Mouse (Mus musculus) left cerebral cortex, postnatal 4 days (tissue): Measurements from ENCODE around the gene Il1r1. TPM values are rescaled to one million over a fixed set of nuclear protein-coding genes. Genes with fewer than 3 reads are reported as not detected.
A peak's percentile ranks its signal among the peaks of the same experiment; 100 is the strongest.
"Not testable (repeated sequence)": the region's sequence is repeated elsewhere in the genome, so short reads cannot be mapped to it uniquely, and the experiment has no call there.

Experiments used
- DNase-seq: peaks from one replicate; pipeline ENCODE4 v3.0.0-alpha.2; 2022
- intact Hi-C: fragments of 180-260 bp; cut with DNase I; formaldehyde crosslinking; loops from one replicate; pipeline ENCODE4 v1.15.1; 2025
- total RNA-seq, 2 experiments: library from RNA; stranded (reverse); gene quantifications; 2 replicates each; pipeline ENCODE4 v1.2.3; 2021

Gene Il1r1
- total RNA-seq, 2 experiments from 2014 or later, result 1.2 to 1.4 TPM

DNA sequence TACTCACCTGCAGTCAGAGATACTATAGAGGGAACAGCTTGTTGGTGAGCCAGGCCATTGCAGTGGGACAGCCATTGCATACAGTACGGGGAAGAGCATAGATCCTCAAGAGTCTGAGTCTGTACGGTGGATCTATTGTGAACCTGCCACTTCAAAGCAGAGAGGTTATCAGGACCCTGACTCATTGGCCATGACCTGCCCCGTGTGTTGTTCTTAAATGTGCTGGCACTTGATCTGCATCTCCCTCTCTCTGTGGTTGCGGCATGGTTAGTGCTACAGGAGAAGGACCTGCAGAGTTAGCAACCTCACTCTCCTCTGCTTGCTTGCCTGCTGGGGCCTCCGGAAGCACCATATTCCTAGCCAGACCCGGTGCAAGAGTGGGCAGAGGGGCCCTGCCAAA is 43.7 kb downstream of the Il1r1 start:
- intact Hi-C loops, result no loop called here
- no peak for DNase-seq

DNA sequence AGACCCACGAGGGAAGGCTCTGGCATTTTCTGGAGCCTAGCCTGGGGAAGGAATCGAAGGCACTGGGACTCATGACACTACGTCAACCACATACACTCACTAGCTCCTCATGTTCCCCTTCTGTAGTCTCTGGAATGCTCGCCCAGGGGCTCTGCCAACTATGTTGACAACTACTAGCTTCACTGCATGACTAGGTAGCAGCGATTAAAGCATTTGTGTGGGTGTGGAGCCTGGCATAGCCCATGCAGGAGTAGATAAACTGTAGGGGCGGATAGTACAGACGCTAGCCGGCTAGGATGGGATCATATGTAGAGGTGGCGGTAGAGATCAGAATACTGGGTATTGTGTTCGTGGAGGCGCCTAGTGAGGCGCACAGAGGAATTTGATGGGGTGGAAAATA is 45.5 kb downstream of the Il1r1 start:
- intact Hi-C loops, result no loop called here

DNA sequence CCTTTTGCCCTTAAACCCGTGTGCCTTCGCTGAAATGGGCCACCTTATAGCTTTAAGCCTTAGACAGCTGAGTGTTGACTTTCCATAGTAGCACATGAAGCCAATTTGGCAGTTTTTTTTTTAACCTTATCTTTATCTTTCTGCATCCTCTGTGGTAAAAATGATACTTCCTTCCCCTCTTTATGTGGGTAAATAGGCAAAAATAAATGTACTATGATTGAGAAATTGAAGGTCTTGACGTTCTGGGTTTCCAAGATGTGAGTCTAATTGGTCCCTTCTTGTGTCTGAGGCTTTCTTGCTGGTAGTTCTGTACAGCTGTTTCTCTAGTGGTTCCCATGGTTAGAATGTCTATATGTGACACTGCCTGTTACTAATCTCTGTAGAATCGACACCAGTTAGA is 46.2 kb downstream of the Il1r1 start:
- DNase-seq, result no peak
- intact Hi-C loops, result no loop called here

More for the DNA sequence above, 45.5 kb downstream of the Il1r1 start:
- no peak for DNase-seq

DNA sequence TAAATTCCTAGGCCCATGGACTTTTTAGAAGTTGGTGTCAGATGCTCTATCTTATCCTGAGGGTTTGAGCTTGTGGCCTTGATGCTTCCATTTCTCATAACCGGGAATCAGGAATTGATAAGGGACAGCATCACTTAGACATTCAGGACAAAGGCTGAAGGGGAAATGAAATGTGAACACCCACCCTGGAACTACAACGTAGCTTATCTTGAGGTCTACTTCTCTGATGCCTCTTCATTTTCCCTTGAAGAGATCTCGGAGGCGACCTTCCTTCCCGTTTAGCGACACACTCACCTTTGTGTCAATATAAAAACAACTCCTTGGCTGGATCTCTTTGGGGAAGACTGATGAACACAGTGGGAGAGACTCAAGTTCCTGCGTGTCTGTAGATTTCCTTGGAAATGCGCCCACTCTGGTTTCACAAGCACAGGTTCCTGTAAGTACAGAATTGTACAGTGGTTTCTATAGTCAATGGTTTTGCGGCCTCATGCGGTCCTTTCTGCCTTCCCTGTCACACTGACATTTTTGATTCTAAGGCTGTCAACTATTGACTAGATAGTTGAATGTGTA is 46.7 kb downstream of the Il1r1 start:
- intact Hi-C loops, result no loop called here
- DNase-seq, result no peak

DNA sequence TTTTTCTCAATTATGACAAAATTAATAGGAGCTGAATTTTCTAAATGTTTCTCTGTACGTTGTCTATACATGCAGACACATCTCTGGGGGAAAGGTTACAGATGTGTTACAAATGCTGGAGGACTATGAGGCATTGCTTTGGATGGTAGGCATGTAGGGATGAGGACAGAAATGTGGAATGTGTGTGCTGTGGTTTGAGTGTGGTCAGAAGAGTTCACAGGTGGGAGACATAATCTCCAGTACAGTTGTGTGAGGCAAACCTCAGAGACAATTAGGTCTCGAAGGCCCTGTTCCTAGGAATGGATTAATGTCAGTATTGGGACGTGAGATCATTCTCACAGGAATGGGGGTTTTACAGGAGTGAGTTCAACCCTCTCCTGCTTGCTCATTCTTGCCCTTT is 47.3 kb downstream of the Il1r1 start:
- intact Hi-C loops, result no loop called here
- DNase-seq, result no peak

DNA sequence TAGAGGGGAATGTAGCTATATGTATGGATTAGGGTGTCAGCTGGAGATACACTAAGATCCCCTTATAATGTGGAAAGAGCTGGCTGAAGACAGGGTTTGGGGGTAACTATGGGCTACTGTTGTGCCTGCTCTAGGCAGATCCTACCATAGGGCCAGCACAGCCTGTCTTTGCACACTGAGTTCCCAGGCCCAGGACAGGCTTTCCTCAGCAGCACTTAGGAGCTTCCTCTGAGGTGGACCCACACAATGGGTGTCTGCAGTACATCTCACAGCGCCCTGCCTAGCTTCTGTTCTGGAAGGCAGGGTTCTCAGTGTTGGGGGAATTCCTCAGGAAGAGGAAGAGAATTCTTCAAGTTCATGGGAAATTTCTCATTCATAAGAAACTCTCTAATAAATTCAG is 48.6 kb downstream of the Il1r1 start:
- no peak for DNase-seq
- intact Hi-C loops, result no loop called here

DNA sequence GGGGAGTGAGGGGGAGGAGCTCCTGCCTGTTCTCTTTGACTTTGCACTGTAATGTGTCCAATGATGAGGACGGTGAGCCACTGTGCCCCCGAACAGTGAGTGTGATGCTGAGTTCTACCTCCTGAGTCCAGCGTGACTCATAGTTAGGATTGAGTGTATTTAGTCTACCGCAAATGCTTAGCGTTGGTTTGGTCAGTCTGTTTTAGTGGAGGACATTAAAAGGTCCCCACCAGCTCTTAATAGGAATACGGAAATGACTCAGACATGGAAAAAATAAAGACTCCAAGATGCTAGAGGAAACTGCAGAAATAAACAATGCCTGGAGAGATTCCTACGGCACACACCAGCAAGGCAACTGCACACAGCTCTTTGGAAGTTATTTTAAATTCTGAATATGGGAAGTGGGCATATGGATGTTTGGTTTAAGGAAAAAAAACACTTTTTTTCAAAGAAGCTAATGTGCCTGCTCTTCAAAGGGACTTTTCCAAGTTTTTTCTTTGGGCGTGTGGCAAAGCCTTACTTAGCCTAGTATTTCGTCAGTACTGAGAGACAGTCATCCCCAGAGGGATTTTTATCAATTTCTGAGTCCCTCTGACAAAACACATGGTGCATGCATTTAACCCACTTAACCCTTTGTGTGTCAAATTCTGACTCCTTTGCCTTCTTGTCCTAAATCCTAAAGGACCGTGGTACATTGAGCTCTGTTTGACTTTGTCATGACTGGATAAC is 50.6 kb downstream of the Il1r1 start:
- intact Hi-C loops, result no loop called here
- no peak for DNase-seq

DNA sequence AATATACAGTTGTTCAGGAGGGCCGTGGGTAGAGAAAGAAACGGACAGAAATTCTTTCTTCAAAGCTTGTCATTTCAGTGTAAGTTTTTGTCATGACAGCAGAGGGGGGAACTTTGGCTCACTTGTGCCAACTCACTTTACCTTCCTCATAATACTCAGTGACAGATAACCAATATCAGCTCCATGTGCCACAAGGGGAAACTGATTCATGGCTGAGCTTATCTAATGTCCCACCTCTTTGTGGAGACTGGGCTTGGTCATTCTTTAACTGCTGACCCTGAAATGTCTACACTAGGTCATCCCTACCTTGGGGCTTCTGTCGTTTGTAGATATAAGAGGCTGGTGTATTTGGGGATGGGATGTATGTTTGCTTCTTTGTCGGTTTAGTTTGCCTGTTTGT is 53.1 kb downstream of the Il1r1 start:
- DNase-seq, result no peak

DNA sequence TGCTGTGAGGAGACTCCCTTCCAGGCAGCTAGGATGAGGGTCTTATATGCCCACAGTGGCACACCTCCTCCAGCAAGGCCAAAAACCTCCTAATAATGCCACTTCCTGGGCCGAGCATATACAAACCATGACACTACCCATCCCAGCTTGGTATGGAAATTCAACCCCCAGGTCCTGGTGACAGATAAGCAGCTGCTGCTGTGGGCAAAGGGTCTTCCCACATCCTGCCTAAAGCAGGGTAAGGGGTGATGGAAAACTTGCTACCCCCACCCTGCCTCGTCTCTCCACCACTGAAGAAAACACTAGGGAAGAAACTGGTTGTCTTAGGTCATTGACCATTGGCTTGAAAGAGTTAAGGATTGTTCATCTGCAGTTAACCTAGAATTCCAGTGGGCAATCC is 53.8 kb downstream of the Il1r1 start:
- no peak for DNase-seq
- intact Hi-C loops, result no loop called here

More for the DNA sequence above, 53.1 kb downstream of the Il1r1 start:
- intact Hi-C loops, result no loop called here

DNA sequence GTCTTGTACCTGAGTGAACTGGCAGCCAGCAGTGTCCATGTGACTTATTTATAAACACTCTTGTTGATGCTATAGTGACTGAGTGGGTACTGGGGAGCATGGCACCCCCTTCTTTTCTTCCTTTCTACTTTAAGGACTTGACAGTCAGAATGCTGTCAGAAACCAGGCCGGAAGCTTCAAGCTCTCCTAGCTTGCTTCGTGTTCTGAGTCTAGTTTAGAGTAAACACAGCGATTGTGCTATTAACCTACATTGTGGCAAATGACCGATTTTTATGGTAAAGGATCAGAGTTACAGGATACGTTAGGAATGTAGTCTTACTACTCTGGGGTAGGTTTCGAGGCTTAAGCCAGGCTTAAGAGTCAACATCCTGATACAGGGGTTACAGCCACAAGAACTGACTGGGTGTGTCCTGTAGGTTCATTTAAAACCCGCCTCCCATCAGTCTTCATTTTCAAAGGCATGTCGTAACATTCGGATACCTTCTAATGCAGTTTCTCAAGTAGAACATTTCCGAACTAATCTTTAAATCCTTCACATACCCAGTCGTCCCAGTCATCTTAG is 54.4 kb downstream of the Il1r1 start:
- DNase-seq, result no peak
- intact Hi-C loops, result no loop called here

DNA sequence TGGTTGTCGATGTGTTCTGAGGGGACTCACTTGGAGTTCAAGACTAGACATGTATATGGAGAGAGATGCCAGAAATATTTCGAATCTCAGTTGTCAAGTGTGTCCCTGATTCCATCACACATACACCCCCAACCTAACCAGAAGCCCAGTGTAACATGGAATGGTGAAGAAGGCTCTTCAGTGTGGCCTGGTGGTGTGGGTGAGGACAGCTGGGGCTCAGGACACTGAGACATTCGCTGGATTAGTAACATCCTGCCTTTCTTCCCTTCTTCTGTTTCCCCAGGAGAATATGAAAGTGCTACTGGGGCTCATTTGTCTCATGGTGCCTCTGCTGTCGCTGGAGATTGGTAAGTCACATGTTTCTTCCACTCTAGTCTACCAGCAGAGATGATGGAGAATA is 57.1 kb downstream of the Il1r1 start:
- intact Hi-C loops, result no loop called here
- DNase-seq, result no peak

DNA sequence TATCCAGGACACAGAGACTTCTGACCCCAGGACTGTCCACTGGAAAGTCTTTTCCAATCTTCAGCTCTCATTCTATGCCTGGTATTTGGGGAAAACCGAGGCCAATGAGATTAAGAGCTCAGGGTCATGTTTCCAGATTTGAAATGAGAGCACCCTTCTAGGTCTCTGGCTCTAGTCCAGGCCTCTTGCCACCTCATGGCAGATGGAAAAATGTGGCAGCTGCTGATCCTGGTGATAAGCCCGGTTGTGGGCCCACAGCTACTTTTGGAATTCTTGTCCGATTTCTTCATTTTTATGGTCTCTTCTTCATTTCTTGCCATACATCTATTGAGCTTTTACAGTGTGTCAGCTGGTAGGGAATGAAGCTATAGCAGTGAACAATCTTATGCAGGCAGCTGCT is 57.5 kb downstream of the Il1r1 start:
- intact Hi-C loops, result no loop called here
- peak; percentile 48 for DNase-seq

DNA sequence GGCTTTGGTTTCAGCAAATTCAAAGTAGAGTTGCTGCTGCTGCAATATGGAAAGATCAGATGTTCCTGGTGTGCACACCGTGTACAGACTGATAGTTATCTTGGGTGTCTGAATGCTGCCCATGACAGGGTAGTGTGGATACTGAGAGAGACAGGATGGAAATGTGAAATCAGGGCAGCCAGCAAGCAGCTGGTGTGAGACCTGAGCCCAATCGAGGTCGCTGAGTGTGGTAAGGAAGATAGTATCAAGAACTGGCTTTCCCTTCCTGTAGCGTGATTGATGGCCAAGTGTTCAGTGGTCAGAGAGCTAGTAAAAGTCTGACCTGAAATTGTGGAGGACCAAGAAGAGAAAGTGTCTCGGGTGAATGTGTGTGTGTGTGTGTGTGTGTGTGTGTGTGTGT is 59.1 kb downstream of the Il1r1 start:
- intact Hi-C loops, result no loop called here

DNA sequence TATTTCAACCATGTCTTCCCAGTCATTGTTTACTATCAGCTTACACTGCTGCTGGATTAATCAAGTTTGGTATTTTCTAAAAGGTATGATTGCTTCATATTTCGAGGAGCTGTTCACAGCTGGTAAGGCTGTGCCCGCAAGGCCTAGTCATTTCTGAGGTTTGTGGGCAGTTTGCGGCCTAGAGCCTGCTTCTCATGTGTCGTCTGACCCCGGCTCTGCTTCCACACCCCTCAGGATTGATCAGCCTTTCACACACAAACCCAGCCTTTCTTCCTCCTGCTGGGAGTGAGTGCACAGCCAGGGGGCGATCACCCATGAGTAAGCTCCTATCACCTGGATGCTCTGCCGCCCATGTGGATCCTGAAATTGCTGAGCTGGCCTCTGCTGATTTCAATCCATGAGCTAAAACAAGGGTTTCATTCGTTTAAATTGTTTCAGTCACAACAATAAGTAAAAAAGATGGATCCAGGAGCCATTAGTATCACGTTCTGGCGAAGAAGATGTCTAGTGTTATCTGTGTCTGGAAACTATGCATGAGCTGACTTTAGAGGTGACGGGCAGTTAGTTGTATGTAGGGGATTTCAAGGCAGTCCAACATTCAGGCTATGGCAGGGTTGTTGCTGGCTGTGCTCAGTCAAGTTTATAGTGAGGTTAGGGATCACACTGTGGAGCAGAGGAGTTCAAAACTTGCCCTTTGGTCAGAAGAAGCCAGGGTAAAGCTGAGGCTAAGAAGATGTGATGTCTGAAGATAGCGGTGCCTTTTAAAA is 65.8 kb downstream of the Il1r1 start:
- intact Hi-C loops, result no loop called here

More for the DNA sequence above, 59.1 kb downstream of the Il1r1 start:
- DNase-seq, result no peak

DNA sequence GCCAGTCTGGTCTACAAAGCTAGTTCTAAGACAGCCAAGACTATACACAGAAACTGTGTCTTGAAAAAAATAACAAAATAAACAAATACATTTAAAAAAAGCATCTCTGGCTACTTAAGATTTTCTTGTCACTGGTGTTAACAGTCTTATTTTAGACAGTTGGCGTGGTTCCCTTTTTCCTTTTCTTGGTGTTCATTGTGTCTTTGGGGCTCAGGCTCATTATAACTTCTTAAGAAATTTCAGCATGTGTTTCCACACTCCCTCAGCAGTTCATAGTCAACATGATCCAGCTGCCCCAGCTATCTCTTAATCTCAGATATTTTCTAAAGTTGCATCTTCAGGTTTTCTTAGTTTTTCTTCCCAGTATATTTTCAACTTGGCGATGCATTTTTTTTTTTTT is 67.4 kb downstream of the Il1r1 start:
- no peak for DNase-seq
- intact Hi-C loops, result no loop called here

More for the DNA sequence above, 65.8 kb downstream of the Il1r1 start:
- DNase-seq, result no peak

DNA sequence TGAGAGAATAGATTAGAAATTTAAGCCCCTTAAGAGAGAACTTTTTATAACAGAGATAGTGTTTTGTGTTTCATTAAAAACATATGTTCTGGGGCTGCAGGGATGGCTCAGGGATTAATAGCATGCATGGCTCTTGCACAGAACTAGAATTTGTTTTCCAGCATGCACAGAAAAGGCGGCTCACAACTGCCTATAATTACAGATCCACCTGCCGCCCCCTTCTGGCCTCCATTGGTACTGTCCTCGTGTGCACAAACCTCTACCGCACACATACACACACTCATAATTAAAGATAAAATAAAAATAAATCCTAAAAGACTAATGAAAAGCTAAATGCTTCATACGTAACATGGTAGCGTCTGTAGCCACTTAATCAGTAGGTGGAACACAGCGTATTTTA is 69.0 kb downstream of the Il1r1 start:
- DNase-seq, result no peak
- intact Hi-C loops, result no loop called here

DNA sequence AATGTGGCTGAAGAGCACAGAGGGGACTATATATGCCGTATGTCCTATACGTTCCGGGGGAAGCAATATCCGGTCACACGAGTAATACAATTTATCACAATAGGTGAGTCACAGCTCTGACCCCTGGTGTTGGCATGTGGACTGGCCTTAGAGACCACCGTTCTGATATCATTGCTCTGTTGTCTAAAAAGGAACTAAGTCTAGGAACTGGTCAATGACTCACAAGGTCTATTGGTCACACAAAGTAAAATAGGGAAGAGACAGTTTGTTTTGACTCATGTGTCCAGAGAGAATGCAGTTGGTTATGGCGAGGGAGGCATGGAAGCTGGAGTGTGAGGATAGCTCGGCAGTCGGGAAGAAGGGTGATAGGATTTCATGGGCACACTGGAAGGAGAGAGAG is 69.9 kb downstream of the Il1r1 start:
- intact Hi-C loops, result no loop called here
- DNase-seq, result no peak

DNA sequence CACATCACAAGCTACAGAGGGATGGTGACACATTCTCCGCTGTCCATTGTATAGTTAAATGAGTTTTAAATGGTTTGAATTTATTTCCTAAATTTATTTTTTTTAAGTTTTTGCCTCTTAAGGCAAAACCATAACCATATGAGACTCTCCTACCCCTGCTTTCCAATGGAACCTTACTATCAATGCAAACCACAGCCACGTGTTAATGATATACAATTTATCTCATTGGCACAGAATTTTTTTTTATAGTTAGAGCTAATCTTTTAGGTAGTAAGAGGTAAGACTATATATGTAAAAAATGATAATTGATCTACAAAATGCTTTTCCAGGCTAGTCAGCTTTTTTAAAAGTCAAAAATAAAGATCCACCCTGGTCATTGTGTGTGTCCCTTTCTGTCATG is 73.2 kb downstream of the Il1r1 start:
- no peak for DNase-seq
- intact Hi-C loops, result no loop called here

DNA sequence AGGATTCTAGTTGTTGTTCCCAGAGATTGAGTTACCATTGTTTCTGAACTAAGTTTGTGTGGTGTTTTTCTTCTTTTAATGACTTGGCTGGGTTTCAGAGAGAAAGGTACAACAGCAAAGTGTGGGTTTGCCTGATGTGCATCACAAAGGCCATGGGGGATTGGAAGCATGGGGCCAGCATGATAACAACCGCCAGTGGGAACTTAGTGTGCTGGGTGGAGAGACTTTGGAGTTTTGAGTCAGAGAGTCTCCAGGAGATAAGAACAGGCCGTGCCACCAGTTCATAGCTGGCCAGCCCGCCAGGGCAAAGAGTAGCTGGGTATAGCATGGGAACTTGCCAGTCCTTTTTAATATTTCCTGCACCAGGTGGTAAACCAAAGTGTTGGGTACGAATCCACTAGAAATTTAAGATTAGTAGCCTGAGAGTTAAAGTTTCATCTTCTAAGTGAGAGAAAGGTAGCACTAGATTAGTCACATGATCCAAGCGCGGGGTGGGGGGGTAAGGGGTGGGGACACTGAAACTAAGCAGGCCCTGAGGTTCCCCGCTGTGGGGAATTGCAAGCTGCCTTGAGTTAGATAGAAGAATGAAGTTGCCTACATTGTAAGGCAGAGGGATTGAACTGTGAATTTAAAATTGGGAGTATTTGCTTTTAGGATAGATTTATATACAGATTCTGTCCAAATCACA is 78.4 kb downstream of the Il1r1 start:
- intact Hi-C loops, result no loop called here
- DNase-seq, result no peak

DNA sequence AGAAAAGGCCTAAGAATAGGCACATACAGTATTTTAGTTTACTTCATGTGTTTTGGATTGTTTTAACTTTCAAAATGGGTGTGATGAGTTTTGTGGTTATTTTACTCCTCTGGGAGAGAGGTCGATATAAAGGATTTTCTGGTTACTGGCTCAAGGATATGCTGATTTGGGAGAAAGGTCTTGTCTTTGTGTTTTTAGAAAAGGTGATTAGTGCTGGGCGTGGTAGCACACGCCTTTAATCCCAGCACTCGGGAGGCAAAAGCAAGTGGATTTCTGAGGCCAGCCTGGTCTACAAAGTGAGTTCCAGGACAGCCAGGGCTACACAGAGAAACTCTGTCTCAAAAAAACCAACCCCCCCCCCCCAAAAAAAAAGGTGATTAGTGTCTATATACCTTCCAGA is 79.4 kb downstream of the Il1r1 start:
- DNase-seq, intact Hi-C loops: not testable (repeated sequence)

DNA sequence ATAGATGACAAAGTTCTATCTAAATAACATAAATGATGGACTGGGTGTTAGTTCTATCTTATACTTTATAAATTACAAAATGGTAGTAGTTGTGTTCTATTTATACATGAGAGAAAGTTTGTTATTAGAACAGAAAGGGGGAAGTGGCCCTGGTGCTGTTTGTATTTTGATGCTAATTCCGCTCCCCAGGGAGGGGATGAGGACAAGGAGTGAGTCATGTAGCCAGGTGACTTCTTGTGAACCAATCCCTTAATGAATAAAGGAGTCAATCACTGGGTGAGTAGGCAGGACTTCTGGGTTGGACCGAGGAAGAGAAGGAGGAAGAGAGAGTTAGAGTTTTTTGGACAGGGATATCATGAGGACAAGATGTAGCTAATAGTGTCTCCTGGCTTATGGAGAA is 81.2 kb downstream of the Il1r1 start:
- no peak for DNase-seq
- intact Hi-C loops, result no loop called here
